Mouse (Mus musculus): ENCODE measurements at regions not wholly inside any gene's neighbourhood (a gene's known extent, or its start where the extent isn't known, plus 50 kb on each side); places are given as distances from the start of the nearest gene placed in this dataset.

DNA sequence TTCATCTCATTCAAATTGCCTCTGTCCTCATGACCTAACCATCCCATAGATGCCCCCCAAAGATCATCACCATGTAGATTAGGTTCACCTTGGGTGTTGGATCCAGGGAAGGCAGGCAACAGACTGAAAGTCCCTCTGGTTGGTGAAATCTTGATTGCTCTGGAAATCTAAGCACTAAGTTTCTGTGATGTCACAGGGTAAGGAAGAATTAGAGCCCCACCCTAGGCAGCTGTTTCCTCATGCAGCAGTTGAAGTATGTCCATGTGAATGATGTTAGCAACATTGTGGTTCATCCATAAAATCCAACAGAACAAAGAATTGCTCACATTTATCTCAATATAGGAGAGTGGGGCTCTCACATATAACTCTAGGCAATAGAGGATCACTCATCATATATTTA lies 175.5 kb downstream of the Plk2 start:
- in situ Hi-C loops (cut with MboI; ENCODE audit: low sequenced_read_pairs in 2 of 2, unreplicated experiment in 2 of 2): no loop called here
- no peak overlapping the region for H3K27ac ChIP-seq (ENCODE audit: insufficient read depth, low read depth, low read length, poor library complexity, severe bottlenecking)
- H3K4me3 ChIP-seq (ENCODE audit: insufficient read depth in 1 of 2, low read depth in 1 of 2, low read length in 2 of 2, poor library complexity in 1 of 2, severe bottlenecking in 1 of 2): no peak overlapping the region
- H3K4me1 ChIP-seq (ENCODE audit: control insufficient read depth in 2 of 2, insufficient read depth in 2 of 2, low read length in 2 of 2, poor library complexity in 1 of 2): no peaks in the 10 kb centered on the region
- no peak for TF ChIP-seq ZC3H11A (IDR thresholded peaks at IDR 0.05; ENCODE audit: borderline replicate concordance, low read depth, low read length)
- no peaks in the 10 kb centered on the region for H3K36me3 ChIP-seq (ENCODE audit: control insufficient read depth, insufficient read depth, low read length, poor library complexity, severe bottlenecking)
- no peaks in the 10 kb centered on the region for H3K9me3 ChIP-seq (ENCODE audit: control insufficient read depth, insufficient read depth, low read depth, low read length)
- no peak for DNase-seq (ENCODE audit: low read depth, low spot score)
- no peak overlapping the region for H3K9ac ChIP-seq (ENCODE audit: insufficient read depth, low read depth, low read length, poor library complexity, severe bottlenecking)

DNA sequence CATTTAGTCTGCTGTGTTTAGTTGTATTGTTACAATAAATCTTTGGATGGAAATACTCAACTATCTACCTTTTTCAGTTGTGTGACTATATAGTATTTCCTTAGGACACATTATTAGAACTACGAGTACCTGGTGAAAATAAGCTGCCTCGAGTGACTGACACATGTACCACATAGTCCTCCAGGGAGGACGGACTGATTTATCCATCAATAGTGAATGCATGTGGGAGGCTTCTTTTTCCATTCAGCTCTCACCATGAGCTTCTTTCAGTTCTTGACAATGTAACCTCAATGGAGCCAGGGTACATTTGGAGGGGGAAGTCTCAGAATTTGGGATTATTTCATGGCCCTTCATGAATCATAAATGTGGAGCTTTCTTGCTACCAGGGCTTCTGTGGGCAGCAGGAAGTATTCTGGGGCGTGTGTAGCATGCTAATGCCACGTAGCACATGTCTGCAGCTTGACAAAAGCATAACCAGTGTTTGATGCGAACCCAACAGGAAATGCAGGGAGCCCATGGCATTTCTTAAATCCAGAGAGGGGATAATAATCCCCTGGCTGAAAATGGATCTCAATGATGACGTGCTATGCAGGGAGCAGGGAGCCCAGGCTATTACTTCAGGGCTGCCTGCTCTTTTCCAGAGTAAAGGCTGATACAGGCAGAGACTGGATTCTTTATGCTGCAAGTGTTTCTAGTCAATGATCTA lies 178.7 kb downstream of the Plk2 start:
- TF ChIP-seq ZC3H11A (IDR thresholded peaks at IDR 0.05; ENCODE audit: borderline replicate concordance, low read depth, low read length) (no peak), CHD2 (IDR thresholded peaks at IDR 0.05; ENCODE audit: low read depth, low read length) (no peak), ZNF384 (IDR thresholded peaks at IDR 0.05; ENCODE audit: low read depth, low read length) (no peak), MAFK (IDR thresholded peaks at IDR 0.05; ENCODE audit: insufficient read depth, low read depth, low read length) (no peak), HCFC1 (IDR thresholded peaks at IDR 0.05; ENCODE audit: borderline replicate concordance, insufficient read depth, low read length) (no peak)
- Histone ChIP-seq H3K9ac (ENCODE audit: insufficient read depth, low read depth, low read length, poor library complexity, severe bottlenecking) (no peak overlapping the region), H3K36me3 (ENCODE audit: control insufficient read depth, insufficient read depth, low read length, poor library complexity, severe bottlenecking) (no peaks in the 10 kb centered on the region), H3K4me1 (ENCODE audit: control insufficient read depth in 2 of 2, insufficient read depth in 2 of 2, low read length in 2 of 2, poor library complexity in 1 of 2) (no peaks in the 10 kb centered on the region), H3K27ac (ENCODE audit: insufficient read depth, low read depth, low read length, poor library complexity, severe bottlenecking) (no peak overlapping the region), H3K4me3 (ENCODE audit: insufficient read depth in 1 of 2, low read depth in 1 of 2, low read length in 2 of 2, poor library complexity in 1 of 2, severe bottlenecking in 1 of 2) (no peak overlapping the region), H3K9me3 (ENCODE audit: control insufficient read depth, insufficient read depth, low read depth, low read length) (no peaks in the 10 kb centered on the region)
- in situ Hi-C loops (cut with MboI; ENCODE audit: low sequenced_read_pairs in 2 of 2, unreplicated experiment in 2 of 2): no loop called here
- no peak for DNase-seq (ENCODE audit: low read depth, low spot score)

GRCm38 (mm10) chr13:110574764-110575471 lies 180.1 kb downstream of the Plk2 start:
- Histone ChIP-seq H3K36me3 (ENCODE audit: control insufficient read depth, insufficient read depth, low read length, poor library complexity, severe bottlenecking) (no peaks in the 10 kb centered on the region), H3K9me3 (ENCODE audit: control insufficient read depth, insufficient read depth, low read depth, low read length) (no peaks in the 10 kb centered on the region), H3K9ac (ENCODE audit: insufficient read depth, low read depth, low read length, poor library complexity, severe bottlenecking) (no peak overlapping the region), H3K4me1 (ENCODE audit: control insufficient read depth in 2 of 2, insufficient read depth in 2 of 2, low read length in 2 of 2, poor library complexity in 1 of 2) (no peaks in the 10 kb centered on the region), H3K4me3 (ENCODE audit: insufficient read depth in 1 of 2, low read depth in 1 of 2, low read length in 2 of 2, poor library complexity in 1 of 2, severe bottlenecking in 1 of 2) (no peak overlapping the region), H3K27ac (ENCODE audit: insufficient read depth, low read depth, low read length, poor library complexity, severe bottlenecking) (no peak overlapping the region)
- in situ Hi-C loops (cut with MboI; ENCODE audit: low sequenced_read_pairs in 2 of 2, unreplicated experiment in 2 of 2): no loop called here
- TF ChIP-seq ZNF384 (IDR thresholded peaks at IDR 0.05; ENCODE audit: low read depth, low read length): no peak
- no peak for TF ChIP-seq ZC3H11A (IDR thresholded peaks at IDR 0.05; ENCODE audit: borderline replicate concordance, low read depth, low read length)
- DNase-seq (ENCODE audit: low read depth, low spot score): no peak

DNA sequence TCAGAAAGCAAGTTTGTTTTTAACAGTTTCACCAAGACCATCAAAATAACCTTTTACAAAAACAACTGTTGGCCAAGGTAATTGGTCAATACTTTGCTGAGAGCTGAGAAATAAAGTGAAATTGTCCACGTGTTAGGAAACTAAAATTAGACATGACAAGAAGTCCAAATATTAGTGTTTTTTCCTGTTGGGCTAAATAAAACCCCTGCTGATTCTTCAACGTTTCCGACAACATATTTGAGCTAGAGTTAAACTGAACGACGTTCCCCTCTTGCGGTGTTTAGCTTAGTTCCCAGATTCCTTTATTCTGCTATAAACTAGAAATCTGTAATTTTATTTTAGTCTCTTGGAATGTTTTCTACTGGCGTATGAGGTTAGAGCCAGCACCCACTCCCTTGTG lies 183.3 kb downstream of the Plk2 start:
- Histone ChIP-seq H3K4me1 (ENCODE audit: control insufficient read depth in 2 of 2, insufficient read depth in 2 of 2, low read length in 2 of 2, poor library complexity in 1 of 2) (no peaks in the 10 kb centered on the region), H3K4me3 (ENCODE audit: insufficient read depth in 1 of 2, low read depth in 1 of 2, low read length in 2 of 2, poor library complexity in 1 of 2, severe bottlenecking in 1 of 2) (no peak overlapping the region), H3K27ac (ENCODE audit: insufficient read depth, low read depth, low read length, poor library complexity, severe bottlenecking) (no peak overlapping the region), H3K9ac (ENCODE audit: insufficient read depth, low read depth, low read length, poor library complexity, severe bottlenecking) (no peak overlapping the region), H3K9me3 (ENCODE audit: control insufficient read depth, insufficient read depth, low read depth, low read length) (no peaks in the 10 kb centered on the region), H3K36me3 (ENCODE audit: control insufficient read depth, insufficient read depth, low read length, poor library complexity, severe bottlenecking) (no peaks in the 10 kb centered on the region)
- in situ Hi-C loops (cut with MboI; ENCODE audit: low sequenced_read_pairs in 2 of 2, unreplicated experiment in 2 of 2): no loop called here
- no peak for TF ChIP-seq ZC3H11A (IDR thresholded peaks at IDR 0.05; ENCODE audit: borderline replicate concordance, low read depth, low read length)
- no peak for TF ChIP-seq CHD2 (IDR thresholded peaks at IDR 0.05; ENCODE audit: low read depth, low read length)
- TF ChIP-seq ZNF384 (IDR thresholded peaks at IDR 0.05; ENCODE audit: low read depth, low read length): no peak
- no peak for TF ChIP-seq HCFC1 (IDR thresholded peaks at IDR 0.05; ENCODE audit: borderline replicate concordance, insufficient read depth, low read length)
- TF ChIP-seq MAFK (IDR thresholded peaks at IDR 0.05; ENCODE audit: insufficient read depth, low read depth, low read length): no peak
- no peak for DNase-seq (ENCODE audit: low read depth, low spot score)

GRCm38 (mm10) chr13:110580166-110580565 lies 185.3 kb downstream of the Plk2 start:
- Histone ChIP-seq H3K36me3 (ENCODE audit: control insufficient read depth, insufficient read depth, low read length, poor library complexity, severe bottlenecking) (no peaks in the 10 kb centered on the region), H3K27ac (ENCODE audit: insufficient read depth, low read depth, low read length, poor library complexity, severe bottlenecking) (no peak overlapping the region), H3K9me3 (ENCODE audit: control insufficient read depth, insufficient read depth, low read depth, low read length) (no peaks in the 10 kb centered on the region), H3K4me1 (ENCODE audit: control insufficient read depth in 2 of 2, insufficient read depth in 2 of 2, low read length in 2 of 2, poor library complexity in 1 of 2) (no peaks in the 10 kb centered on the region), H3K9ac (ENCODE audit: insufficient read depth, low read depth, low read length, poor library complexity, severe bottlenecking) (no peak overlapping the region), H3K4me3 (ENCODE audit: insufficient read depth in 1 of 2, low read depth in 1 of 2, low read length in 2 of 2, poor library complexity in 1 of 2, severe bottlenecking in 1 of 2) (no peak overlapping the region)
- in situ Hi-C loops (cut with MboI; ENCODE audit: low sequenced_read_pairs in 2 of 2, unreplicated experiment in 2 of 2): no loop called here
- no peak for DNase-seq (ENCODE audit: low read depth, low spot score)
- TF ChIP-seq ZNF384 (IDR thresholded peaks at IDR 0.05; ENCODE audit: low read depth, low read length): no peak
- no peak for TF ChIP-seq CHD2 (IDR thresholded peaks at IDR 0.05; ENCODE audit: low read depth, low read length)
- TF ChIP-seq MAFK (IDR thresholded peaks at IDR 0.05; ENCODE audit: insufficient read depth, low read depth, low read length): no peak
- no peak for TF ChIP-seq ZC3H11A (IDR thresholded peaks at IDR 0.05; ENCODE audit: borderline replicate concordance, low read depth, low read length)
- TF ChIP-seq HCFC1 (IDR thresholded peaks at IDR 0.05; ENCODE audit: borderline replicate concordance, insufficient read depth, low read length): no peak

All from ES-E14 (cell line).